Mouse (Mus musculus) embryonic facial prominence, embryonic 15.5 days (tissue): ENCODE measurements around the gene Arpc2. TPM values are rescaled to one million over a fixed set of nuclear protein-coding genes. Genes with fewer than 3 reads are reported as not detected.

Experiments
- ATAC-seq: fragments of 200-750 bp; cut with Nextera tagmentation; 2 replicates; pipeline ENCODE4 v1.8.0; 2017; ENCODE audit warnings: low read depth, moderate TSS enrichment; ENCODE audit not compliant: insufficient number of reproducible peaks, low FRiP score, low TSS enrichment
- H3K27ac ChIP-seq: fragments of 300-500 bp; sonication (generic); replicated peaks from 2 replicates; pipeline ENCODE4 v1.5.1; 2015; ENCODE audit warnings: mild to moderate bottlenecking, inconsistent platforms
- H3K27me3 ChIP-seq: fragments of 300-500 bp; sonication (generic); 2 replicates; pipeline ENCODE4 v1.6.1; 2015; ENCODE audit warnings: inconsistent platforms
- H3K36me3 ChIP-seq: fragments of 300-500 bp; sonication (generic); 2 replicates; pipeline ENCODE4 v1.6.1; 2015; ENCODE audit warnings: mild to moderate bottlenecking, inconsistent platforms
- H3K4me1 ChIP-seq: fragments of 300-500 bp; sonication (generic); 2 replicates; pipeline ENCODE4 v1.6.1; 2015; ENCODE audit warnings: inconsistent platforms
- H3K4me2 ChIP-seq: fragments of 300-500 bp; sonication (generic); replicated peaks from 2 replicates; pipeline ENCODE4 v1.6.1; 2015; ENCODE audit warnings: mild to moderate bottlenecking, inconsistent platforms
- H3K4me3 ChIP-seq: fragments of 300-500 bp; sonication (generic); replicated peaks from 2 replicates; pipeline ENCODE4 v1.5.1; 2015; ENCODE audit warnings: mild to moderate bottlenecking, inconsistent platforms
- H3K9ac ChIP-seq: fragments of 300-500 bp; sonication (generic); 2 replicates; pipeline ENCODE4 v1.6.1; 2015; ENCODE audit warnings: inconsistent platforms
- H3K9me3 ChIP-seq: fragments of 300-500 bp; sonication (generic); replicated peaks from 2 replicates; pipeline ENCODE4 v1.6.1; 2016; ENCODE audit warnings: inconsistent platforms
- WGBS: fragments of 180-500 bp; shearing (Covaris S2); methylation state at CpG from one replicate; pipeline ENCODE4 v1.1.7; 2015; 5-methylcytosine and 5-hydroxymethylcytosine counted together
- polyA plus RNA-seq: library from polyadenylated mRNA; unstranded; fragments of >200 nt; fragmentation: Nextera tagmentation; extraction: Ambion mirVana; gene quantifications from 2 replicates; pipeline ENCODE4 v1.2.1, GENCODE M21; 2015

The Arpc2 gene
- polyA plus RNA-seq: 401 and 415 TPM in 2 replicates

DNA sequence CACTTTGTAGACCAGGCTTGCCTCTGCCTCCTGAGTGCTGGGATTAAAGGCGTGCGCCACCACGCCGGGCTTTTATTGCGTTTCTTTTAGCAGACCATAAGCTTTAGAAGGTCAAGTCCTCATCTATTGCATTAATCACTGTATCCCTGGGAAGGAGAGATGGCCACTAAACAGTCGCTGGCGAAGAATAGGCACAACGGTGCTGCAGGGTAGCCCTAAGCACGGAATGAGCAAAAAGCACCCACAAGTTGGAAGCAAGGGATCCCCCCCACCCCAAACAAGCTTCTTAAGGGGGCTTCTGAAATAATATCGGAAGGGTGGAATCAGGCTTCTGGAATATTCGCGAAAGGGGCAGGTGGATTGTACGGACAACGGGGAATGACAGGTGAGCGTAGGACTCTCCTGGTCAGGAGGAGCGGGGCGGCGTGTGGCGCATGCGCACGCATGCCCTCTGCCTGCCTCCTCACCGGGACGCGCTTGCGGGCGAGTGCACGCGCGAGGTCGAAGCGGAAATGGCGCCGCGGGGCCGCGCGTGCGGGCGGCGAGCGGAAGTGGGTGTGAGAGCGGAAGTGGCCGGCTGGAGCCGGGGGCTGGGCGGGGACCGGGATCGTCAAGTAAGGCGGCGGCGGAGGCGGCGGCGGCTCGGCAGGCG is at the start of gene Arpc2:
TSS of gene Arpc2 (plus strand) at position 147 of the 652 bp plus-strand sequence.
- Histone ChIP-seq H3K4me3 (peak within 1 kb of the TSS; percentile 97), H3K4me1 (peaks cover 38% of the 10 kb centered on the region), H3K9ac (peak within 1 kb of the TSS; percentile 93), H3K4me2 (peak within 1 kb of the TSS; percentile 66), H3K27ac (peak within 1 kb of the TSS; percentile 91), H3K36me3 (no peaks in the 10 kb centered on the region), H3K27me3 (no peaks in the 10 kb centered on the region), H3K9me3 (no peaks in the 10 kb centered on the region)
- 2% methylated on average over 44 of the region's 55 CpGs for WGBS
- ATAC-seq: peak; percentile 93

DNA sequence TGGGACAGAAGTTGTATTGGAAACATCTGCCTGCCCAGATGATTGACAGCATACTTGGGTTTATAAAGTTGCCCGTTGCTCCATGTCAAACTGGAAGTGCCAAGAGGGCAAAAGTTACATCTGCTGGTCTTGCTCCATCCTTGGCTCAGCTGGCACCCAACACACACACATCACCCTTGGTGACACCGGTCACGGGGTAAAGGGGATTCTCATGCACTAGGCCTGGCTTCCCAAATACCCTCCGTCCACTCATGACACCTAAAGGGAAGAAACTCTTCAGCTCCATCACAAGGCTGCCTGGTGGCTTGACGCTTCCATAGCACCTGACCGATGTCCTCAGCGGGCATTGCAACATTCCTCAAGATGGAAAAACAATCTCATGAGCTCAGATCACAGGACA is 45.4 kb upstream of the Arpc2 start:
- Histone ChIP-seq H3K4me3 (no peak overlapping the region), H3K9ac (no peak overlapping the region)
- WGBS: 85% methylated on average over 7 of the region's 7 CpGs

DNA sequence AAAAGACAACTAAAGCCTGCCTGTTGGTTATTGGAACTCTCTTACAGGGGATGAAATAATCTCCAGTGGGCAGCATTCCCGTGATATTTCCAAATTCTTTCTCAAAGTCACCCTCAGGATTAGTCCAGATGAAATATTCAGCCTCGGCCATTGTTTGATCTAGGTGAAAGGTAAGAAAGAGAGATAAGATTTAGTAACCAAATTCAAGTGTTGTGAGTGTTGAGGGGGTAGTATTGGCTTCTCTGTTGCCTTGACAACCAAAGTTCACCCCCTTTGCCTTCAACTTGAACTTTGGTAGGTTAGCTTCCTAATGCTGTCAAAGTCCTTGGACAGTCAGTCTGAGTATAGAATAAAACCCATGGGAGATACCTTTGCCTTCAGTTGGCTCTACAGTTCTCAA is 43.2 kb upstream of the Arpc2 start:
- peaks cover 9% of the 10 kb centered on the region for H3K4me1 ChIP-seq
- no peak overlapping the region for H3K27ac ChIP-seq
- 81% methylated on average over 2 of the region's 2 CpGs for WGBS
- H3K9me3 ChIP-seq: no peaks in the 10 kb centered on the region
- H3K4me3 ChIP-seq: no peak overlapping the region
- no peaks in the 10 kb centered on the region for H3K27me3 ChIP-seq
- no peak for ATAC-seq
- H3K4me2 ChIP-seq: no peak overlapping the region
- no peaks in the 10 kb centered on the region for H3K36me3 ChIP-seq
- H3K9ac ChIP-seq: no peak overlapping the region

More for the DNA sequence above, 45.4 kb upstream of the Arpc2 start:
- Histone ChIP-seq H3K4me1 (no peaks in the 10 kb centered on the region), H3K36me3 (no peaks in the 10 kb centered on the region), H3K4me2 (no peak overlapping the region), H3K27ac (no peak overlapping the region), H3K9me3 (no peaks in the 10 kb centered on the region), H3K27me3 (no peaks in the 10 kb centered on the region)
- no peak for ATAC-seq

DNA sequence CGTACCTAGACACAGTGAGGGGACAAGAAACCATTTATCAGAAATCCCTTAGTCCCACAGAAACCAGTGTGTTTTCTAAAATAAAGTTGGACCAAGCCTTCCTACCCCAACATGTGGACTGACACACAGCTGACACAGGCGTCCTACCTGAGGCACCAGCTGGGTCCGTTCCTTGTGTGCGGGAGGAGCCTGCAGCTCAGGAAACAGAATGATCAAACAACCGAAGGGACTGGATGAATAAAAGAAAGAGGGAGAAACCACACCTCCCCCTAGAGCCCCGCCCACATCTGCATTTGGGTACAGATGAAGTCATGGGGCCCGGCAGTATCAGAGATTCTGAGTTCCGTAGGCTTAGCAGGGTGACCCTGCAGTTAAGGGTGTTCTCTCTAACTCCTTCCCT is 41.4 kb upstream of the Arpc2 start, which contains the start of gene Cxcr1:
TSS of gene Cxcr1 (minus strand) at position 187 of the 400 bp plus-strand sequence.
- WGBS: 72% methylated on average over 8 of the region's 8 CpGs
- H3K4me1 ChIP-seq: peaks cover 9% of the 10 kb centered on the region

DNA sequence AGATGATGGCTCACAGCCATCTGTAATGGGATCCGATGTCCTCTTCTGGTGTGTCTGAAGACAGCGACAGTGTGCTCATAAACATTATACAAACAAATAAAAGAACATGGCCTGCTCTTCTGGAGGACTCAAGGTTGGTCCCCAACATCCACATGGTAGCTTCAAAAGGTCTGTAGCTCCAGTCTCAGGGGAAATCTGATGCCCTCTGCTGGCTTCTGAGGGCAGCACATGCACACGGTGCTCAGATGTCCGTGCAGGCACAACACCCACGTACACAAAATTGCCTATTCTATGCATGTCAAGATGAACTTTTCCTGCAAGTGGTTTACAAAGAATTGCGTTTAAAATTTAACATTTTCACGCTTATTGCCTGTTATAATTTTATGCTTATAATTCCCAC is 39.9 kb upstream of the Arpc2 start:
- Histone ChIP-seq H3K4me3 (no peak overlapping the region), H3K27me3 (no peaks in the 10 kb centered on the region), H3K27ac (no peak overlapping the region), H3K9ac (no peak overlapping the region), H3K4me1 (peaks cover 9% of the 10 kb centered on the region), H3K4me2 (no peak overlapping the region), H3K36me3 (no peaks in the 10 kb centered on the region), H3K9me3 (no peaks in the 10 kb centered on the region)
- no peak for ATAC-seq
- WGBS: 37% methylated on average over 7 of the region's 7 CpGs

More for the DNA sequence above, 41.4 kb upstream of the Arpc2 start, which contains the start of gene Cxcr1:
- ATAC-seq: no peak
- no peak within 1 kb of the TSS for H3K4me3 ChIP-seq
- no peaks in the 10 kb centered on the region for H3K27me3 ChIP-seq
- no peaks in the 10 kb centered on the region for H3K9me3 ChIP-seq
- H3K27ac ChIP-seq: no peak within 1 kb of the TSS
- H3K9ac ChIP-seq: no peak within 1 kb of the TSS
- no peak within 1 kb of the TSS for H3K4me2 ChIP-seq
- no peaks in the 10 kb centered on the region for H3K36me3 ChIP-seq

DNA sequence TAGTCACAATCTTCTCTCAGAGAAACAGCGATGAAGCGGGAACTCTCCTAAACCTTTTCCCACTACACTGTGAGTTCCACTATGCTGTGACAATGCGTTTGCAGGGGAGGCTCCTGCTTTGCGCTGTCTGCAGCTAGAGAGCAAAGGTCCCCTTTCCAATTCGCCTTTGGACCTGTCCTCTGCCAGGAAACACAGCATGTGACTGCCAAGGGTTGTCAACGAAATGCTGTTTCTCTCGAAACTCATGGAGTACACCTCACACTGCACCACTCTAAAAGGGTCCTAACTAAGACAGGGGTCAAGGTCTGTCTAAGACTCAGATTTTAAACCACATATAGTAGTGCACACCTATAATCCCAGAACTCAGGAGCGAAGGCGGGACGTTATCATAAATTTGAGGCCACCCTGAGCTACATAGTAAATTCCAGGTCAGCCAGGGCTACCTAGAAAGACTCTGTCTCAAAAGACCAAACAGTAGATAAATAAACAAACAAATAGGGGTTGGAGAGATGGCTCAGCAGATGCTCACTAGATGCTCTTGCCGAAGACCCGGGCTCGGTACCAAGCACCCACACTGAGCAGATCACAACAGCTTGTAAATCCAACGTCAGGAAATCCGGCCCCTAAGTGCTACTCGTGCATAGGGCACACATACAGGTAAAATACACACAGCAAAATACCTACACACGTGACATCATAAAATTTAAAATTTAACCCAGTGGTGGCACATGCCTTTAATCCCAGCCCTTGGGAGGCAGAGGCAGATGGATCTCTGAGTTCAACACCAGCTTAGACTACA is 39.1 kb upstream of the Arpc2 start:
- Histone ChIP-seq H3K4me2 (no peak overlapping the region), H3K4me1 (peaks cover 9% of the 10 kb centered on the region), H3K4me3 (no peak overlapping the region), H3K36me3 (no peaks in the 10 kb centered on the region), H3K9ac (no peak overlapping the region), H3K27me3 (no peaks in the 10 kb centered on the region), H3K27ac (no peak overlapping the region), H3K9me3 (no peaks in the 10 kb centered on the region)
- no peak for ATAC-seq
- 71% methylated on average over 17 of the region's 17 CpGs for WGBS

DNA sequence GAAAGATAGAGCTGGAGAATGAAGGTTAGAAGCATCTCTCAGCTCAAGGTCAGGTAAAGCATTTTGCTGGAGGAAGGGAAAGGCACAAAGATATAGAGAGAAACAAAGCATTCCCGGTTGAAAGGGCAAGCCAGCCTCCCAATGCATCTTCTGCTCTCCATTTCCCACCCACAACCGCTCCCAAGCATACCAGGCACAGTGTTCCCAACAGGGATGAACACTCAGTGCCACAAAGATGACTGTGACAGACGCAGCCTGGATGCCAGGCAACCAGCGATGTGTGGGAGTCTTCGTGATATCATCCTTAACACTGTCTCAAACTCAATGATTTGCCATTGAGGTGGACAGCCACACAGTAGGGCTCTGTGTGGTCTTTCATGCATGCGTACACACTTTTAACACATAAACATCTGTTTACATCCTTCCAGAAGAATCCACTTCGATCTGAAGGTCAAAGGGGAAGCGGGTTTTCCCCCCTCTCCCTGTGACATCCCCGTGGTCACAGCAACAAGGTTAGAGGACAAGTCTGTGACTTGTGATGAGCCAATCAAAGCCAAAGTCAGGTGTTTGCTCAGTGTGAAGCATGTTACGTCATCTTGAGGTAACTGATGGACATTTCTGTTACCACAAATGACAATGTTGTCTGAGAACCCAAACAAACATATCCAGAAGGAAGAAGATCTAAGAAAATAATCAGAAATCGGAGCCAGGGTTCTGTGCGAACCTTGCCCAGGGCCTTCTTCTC is 38.0 kb upstream of the Arpc2 start:
- H3K9ac ChIP-seq: no peak overlapping the region
- H3K4me3 ChIP-seq: no peak overlapping the region
- peaks cover 9% of the 10 kb centered on the region for H3K4me1 ChIP-seq
- H3K4me2 ChIP-seq: no peak overlapping the region
- no peaks in the 10 kb centered on the region for H3K9me3 ChIP-seq
- H3K36me3 ChIP-seq: no peaks in the 10 kb centered on the region
- H3K27me3 ChIP-seq: no peaks in the 10 kb centered on the region
- 80% methylated on average over 12 of the region's 12 CpGs for WGBS
- no peak for ATAC-seq
- no peak overlapping the region for H3K27ac ChIP-seq

DNA sequence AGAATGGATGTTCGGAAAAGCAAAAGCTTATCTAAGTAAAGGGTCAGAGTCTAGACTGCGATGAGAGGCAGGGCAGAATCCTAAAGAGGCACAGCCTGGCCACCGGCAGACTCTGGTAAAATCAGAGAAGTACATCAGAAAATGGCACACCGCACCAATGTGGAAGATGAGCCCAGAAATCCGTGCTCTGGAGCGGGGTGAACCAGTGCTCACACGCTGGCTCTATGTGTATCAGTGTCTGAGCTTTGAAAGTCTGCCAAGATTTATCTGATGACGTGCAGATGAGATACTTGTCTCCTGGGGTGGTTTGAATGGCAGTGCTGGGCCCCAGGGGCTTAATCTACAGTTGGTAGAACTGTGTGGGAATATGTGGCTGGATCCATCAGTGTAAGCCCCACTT is 36.8 kb upstream of the Arpc2 start:
- Histone ChIP-seq H3K4me1 (peaks cover 9% of the 10 kb centered on the region), H3K27ac (no peak overlapping the region), H3K4me2 (no peak overlapping the region), H3K9ac (no peak overlapping the region), H3K4me3 (no peak overlapping the region), H3K27me3 (no peaks in the 10 kb centered on the region), H3K36me3 (no peaks in the 10 kb centered on the region), H3K9me3 (no peaks in the 10 kb centered on the region)
- peak; percentile 61; the same call in 1 of the 2 replicates for ATAC-seq
- 52% methylated on average over 8 of the region's 8 CpGs for WGBS

DNA sequence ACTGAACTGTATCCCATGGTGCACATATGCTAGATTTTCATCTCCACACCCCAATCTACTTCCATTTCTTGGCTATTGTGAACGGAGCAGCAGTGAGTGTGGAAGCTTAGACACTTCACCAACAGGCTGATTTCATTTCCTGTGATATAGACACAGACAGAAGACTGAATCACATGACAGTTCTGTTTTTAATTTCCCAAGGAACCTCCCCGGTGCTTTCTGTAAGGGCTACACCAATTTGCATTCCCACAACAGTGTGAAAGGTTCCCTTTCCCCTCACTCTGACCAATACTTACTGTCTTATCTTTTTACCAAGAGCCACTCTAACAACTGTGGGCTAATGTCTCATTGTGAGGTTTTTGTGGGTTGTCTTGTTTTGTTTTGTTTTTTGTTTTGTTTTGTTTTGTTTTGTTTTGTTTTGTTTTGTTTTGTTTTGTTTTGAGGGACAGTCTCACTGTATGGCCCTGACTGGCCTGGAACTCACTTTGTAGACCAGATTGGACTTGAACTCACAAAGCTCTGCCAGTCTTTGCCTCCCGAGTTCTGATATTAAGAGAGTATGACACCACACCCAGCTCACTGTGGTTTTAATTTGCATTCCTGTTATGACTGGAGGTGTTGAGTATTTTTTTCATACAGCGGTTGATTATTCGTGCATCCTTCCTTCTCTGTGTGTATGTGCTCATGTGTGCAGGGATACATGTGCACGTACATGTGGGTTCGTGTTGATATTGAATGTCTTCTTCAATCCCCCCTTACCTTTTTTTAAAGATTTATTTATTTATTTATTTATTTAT is 34.6 kb upstream of the Arpc2 start:
- no peak for ATAC-seq
- 69% methylated on average over 7 of the region's 7 CpGs for WGBS
- H3K9me3 ChIP-seq: no peaks in the 10 kb centered on the region
- H3K9ac ChIP-seq: no peak overlapping the region
- no peaks in the 10 kb centered on the region for H3K27me3 ChIP-seq
- H3K4me1 ChIP-seq: peaks cover 4% of the 10 kb centered on the region; the same call in 1 of the 2 replicates
- no peak overlapping the region for H3K4me3 ChIP-seq
- H3K4me2 ChIP-seq: no peak overlapping the region
- H3K36me3 ChIP-seq: no peaks in the 10 kb centered on the region
- H3K27ac ChIP-seq: no peak overlapping the region

DNA sequence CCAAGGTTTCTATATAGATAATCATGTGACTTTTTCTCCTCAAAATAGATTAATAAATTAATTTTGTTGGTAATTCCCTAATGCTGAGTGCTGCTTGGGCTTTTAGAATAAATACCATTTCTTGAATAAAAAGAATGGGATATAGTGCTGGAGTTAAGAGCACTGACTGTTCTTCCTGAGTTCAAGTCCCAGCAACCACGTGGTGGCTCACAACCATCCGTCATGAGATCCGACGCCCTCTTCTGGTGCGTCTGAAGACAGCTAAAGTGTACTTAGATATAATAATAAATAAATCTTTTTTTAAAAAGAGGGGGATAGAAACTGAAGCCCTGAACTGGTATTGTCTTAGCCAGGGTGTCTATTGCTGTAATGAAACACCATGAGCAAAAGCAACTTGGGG is 32.4 kb upstream of the Arpc2 start:
- H3K4me1 ChIP-seq: no peaks in the 10 kb centered on the region
- no peaks in the 10 kb centered on the region for H3K36me3 ChIP-seq
- WGBS: 68% methylated on average over 5 of the region's 5 CpGs
- H3K27ac ChIP-seq: no peak overlapping the region
- no peaks in the 10 kb centered on the region for H3K9me3 ChIP-seq
- no peaks in the 10 kb centered on the region for H3K27me3 ChIP-seq
- no peak overlapping the region for H3K4me2 ChIP-seq
- no peak overlapping the region for H3K9ac ChIP-seq
- ATAC-seq: no peak
- no peak overlapping the region for H3K4me3 ChIP-seq
